Mouse (Mus musculus): Measurements from ENCODE around the gene Nr2c2ap. TPM values are rescaled to one million over a fixed set of nuclear protein-coding genes. Genes with fewer than 3 reads are reported as not detected.

Gene Nr2c2ap
- polyA plus RNA-seq, 1 experiment from 2014 or later, result 26.2 TPM

- H3K36me3 ChIP-seq (ENCODE audit: control insufficient read depth, insufficient read depth, low read length), result peaks cover 67% of the 10 kb centered on the region
- WGBS, result 97% methylated on average over 4 of the region's 4 CpGs
Observed at GRCm38 (mm10) chr8:70179082-70179481, 47.9 kb downstream of the Nr2c2ap start.

GRCm38 (mm10) chr8:70181212-70181902 is 50.2 kb downstream of the Nr2c2ap start:
- WGBS, result 70% methylated on average over 16 of the region's 16 CpGs
- peaks cover 61% of the 10 kb centered on the region for H3K36me3 ChIP-seq (ENCODE audit: control insufficient read depth, insufficient read depth, low read length)
- no peak for ATAC-seq (ENCODE audit: insufficient number of reproducible peaks, insufficient read depth, low FRiP score, low read depth)
- H3K4me3 ChIP-seq (ENCODE audit: control insufficient read depth in 1 of 2, insufficient read depth in 1 of 2, low read depth in 1 of 2, low read length in 2 of 2), result no peak overlapping the region
- no peak overlapping the region for H3K9ac ChIP-seq (ENCODE audit: low read length)
- H3K4me2 ChIP-seq (ENCODE audit: low read length), result no peak overlapping the region
- H3K27me3 ChIP-seq (ENCODE audit: control insufficient read depth, insufficient read depth, low read length), result no peaks in the 10 kb centered on the region
- H3K4me1 ChIP-seq (ENCODE audit: control insufficient read depth in 2 of 2, insufficient read depth in 2 of 2, low read length in 2 of 2), result 0 out of 4 replicates have a peak, but pooled peaks cover 0 to 3% of the 10 kb centered on the region in 2 experiments
- H3K27ac ChIP-seq (replicated peaks in 1 of 2; ENCODE audit: control insufficient read depth in 1 of 2, insufficient read depth in 1 of 2, low read depth in 2 of 2, low read length in 2 of 2), result no peak overlapping the region
- H3K9me3 ChIP-seq (ENCODE audit: control insufficient read depth, low read length), result no peaks in the 10 kb centered on the region

More at GRCm38 (mm10) chr8:70179082-70179481, 47.9 kb downstream of the Nr2c2ap start:
- peaks cover 5 to 9% of the 10 kb centered on the region in 2 experiments for H3K4me1 ChIP-seq (ENCODE audit: control insufficient read depth in 2 of 2, insufficient read depth in 2 of 2, low read length in 2 of 2)
- H3K9ac ChIP-seq (ENCODE audit: low read length), result no peak overlapping the region
- H3K4me2 ChIP-seq (ENCODE audit: low read length), result no peak overlapping the region
- H3K27me3 ChIP-seq (ENCODE audit: control insufficient read depth, insufficient read depth, low read length), result no peaks in the 10 kb centered on the region
- H3K9me3 ChIP-seq (ENCODE audit: control insufficient read depth, low read length), result no peaks in the 10 kb centered on the region
- no peak for ATAC-seq (ENCODE audit: insufficient number of reproducible peaks, insufficient read depth, low FRiP score, low read depth)
- no peak overlapping the region for H3K27ac ChIP-seq (replicated peaks in 1 of 2; ENCODE audit: control insufficient read depth in 1 of 2, insufficient read depth in 1 of 2, low read depth in 2 of 2, low read length in 2 of 2)
- no peak overlapping the region for H3K4me3 ChIP-seq (ENCODE audit: control insufficient read depth in 1 of 2, insufficient read depth in 1 of 2, low read depth in 1 of 2, low read length in 2 of 2)

GRCm38 (mm10) chr8:70181903-70182252 is 50.7 kb downstream of the Nr2c2ap start:
- Histone ChIP-seq H3K9me3 (ENCODE audit: control insufficient read depth, low read length) (no peaks in the 10 kb centered on the region), H3K27ac (replicated peaks in 1 of 2; ENCODE audit: control insufficient read depth in 1 of 2, insufficient read depth in 1 of 2, low read depth in 2 of 2, low read length in 2 of 2) (no peak overlapping the region), H3K4me3 (ENCODE audit: control insufficient read depth in 1 of 2, insufficient read depth in 1 of 2, low read depth in 1 of 2, low read length in 2 of 2) (no peak overlapping the region), H3K4me2 (ENCODE audit: low read length) (no peak overlapping the region), H3K9ac (ENCODE audit: low read length) (no peak overlapping the region), H3K36me3 (ENCODE audit: control insufficient read depth, insufficient read depth, low read length) (peaks cover 56% of the 10 kb centered on the region), H3K4me1 (ENCODE audit: control insufficient read depth in 2 of 2, insufficient read depth in 2 of 2, low read length in 2 of 2) (0 out of 4 replicates have a peak, but pooled peaks cover 0 to 3% of the 10 kb centered on the region in 2 experiments), H3K27me3 (ENCODE audit: control insufficient read depth, insufficient read depth, low read length) (no peaks in the 10 kb centered on the region)
- 31% methylated on average over 2 of the region's 2 CpGs for WGBS
- ATAC-seq (ENCODE audit: insufficient number of reproducible peaks, insufficient read depth, low FRiP score, low read depth), result no peak

- no peaks in the 10 kb centered on the region for H3K9me3 ChIP-seq (ENCODE audit: control insufficient read depth, low read length)
- peaks cover 49% of the 10 kb centered on the region for H3K36me3 ChIP-seq (ENCODE audit: control insufficient read depth, insufficient read depth, low read length)
- no peak for ATAC-seq (ENCODE audit: insufficient number of reproducible peaks, insufficient read depth, low FRiP score, low read depth)
- no peak overlapping the region for H3K4me2 ChIP-seq (ENCODE audit: low read length)
- H3K27me3 ChIP-seq (ENCODE audit: control insufficient read depth, insufficient read depth, low read length), result no peaks in the 10 kb centered on the region
- no peak overlapping the region for H3K27ac ChIP-seq (replicated peaks in 1 of 2; ENCODE audit: control insufficient read depth in 1 of 2, insufficient read depth in 1 of 2, low read depth in 2 of 2, low read length in 2 of 2)
- no peak overlapping the region for H3K9ac ChIP-seq (ENCODE audit: low read length)
- no peak overlapping the region for H3K4me3 ChIP-seq (ENCODE audit: control insufficient read depth in 1 of 2, insufficient read depth in 1 of 2, low read depth in 1 of 2, low read length in 2 of 2)
- WGBS, result 79% methylated on average over 4 of the region's 4 CpGs
- 0 out of 4 replicates have a peak, but pooled peaks cover 0 to 3% of the 10 kb centered on the region in 2 experiments for H3K4me1 ChIP-seq (ENCODE audit: control insufficient read depth in 2 of 2, insufficient read depth in 2 of 2, low read length in 2 of 2)
Observed at GRCm38 (mm10) chr8:70183194-70183593, 52.1 kb downstream of the Nr2c2ap start.

Small RNA genes within 50 kb of the gene (microRNA-seq; reads per million reads assigned to microRNA genes)
- not detected for gene Mir7066

Other genes starting within 250 kb of the Nr2c2ap start
- gene Cilp2, start 243.6 kb upstream of the Nr2c2ap start, polyA plus RNA-seq (2014; fragmentation: Nextera tagmentation; extraction: Ambion mirVana), result 0.30 and 0.42 TPM in 2 replicates
- 1.5 and 1.8 TPM in 2 replicates for gene Tssk6, start 229.1 kb upstream of the Nr2c2ap start, polyA plus RNA-seq (2014; fragmentation: Nextera tagmentation; extraction: Ambion mirVana)
- 409 and 446 TPM in 2 replicates for gene Ndufa13, start 228.8 kb upstream of the Nr2c2ap start, polyA plus RNA-seq (2014; fragmentation: Nextera tagmentation; extraction: Ambion mirVana)
- gene Yjefn3, start 228.6 kb upstream of the Nr2c2ap start, polyA plus RNA-seq (2014; fragmentation: Nextera tagmentation; extraction: Ambion mirVana), result 5.6 and 8.4 TPM in 2 replicates
- gene Gatad2a, start 134.9 kb upstream of the Nr2c2ap start, polyA plus RNA-seq (2014; fragmentation: Nextera tagmentation; extraction: Ambion mirVana), result 52.2 and 53.3 TPM in 2 replicates
- gene Mau2, start 88.6 kb upstream of the Nr2c2ap start, polyA plus RNA-seq (2014; fragmentation: Nextera tagmentation; extraction: Ambion mirVana), result 40.5 and 42.2 TPM in 2 replicates
- 22.8 and 24.3 TPM in 2 replicates for gene Sugp1, start 88.5 kb upstream of the Nr2c2ap start, polyA plus RNA-seq (2014; fragmentation: Nextera tagmentation; extraction: Ambion mirVana)
- gene Tm6sf2, start 58.4 kb upstream of the Nr2c2ap start, polyA plus RNA-seq (2014; fragmentation: Nextera tagmentation; extraction: Ambion mirVana), result 0.50 and 2.0 TPM in 2 replicates
- 0.19 TPM in 1 of 2 replicates, not detected in the other for gene Hapln4, start 47.9 kb upstream of the Nr2c2ap start, polyA plus RNA-seq (2014; fragmentation: Nextera tagmentation; extraction: Ambion mirVana)
- 0.26 and 0.34 TPM in 2 replicates for gene Ncan, start 10.5 kb upstream of the Nr2c2ap start, polyA plus RNA-seq (2014; fragmentation: Nextera tagmentation; extraction: Ambion mirVana)
- gene Rfxank, start 7.8 kb downstream of the Nr2c2ap start, polyA plus RNA-seq (2014; fragmentation: Nextera tagmentation; extraction: Ambion mirVana), result 18.1 and 21.0 TPM in 2 replicates
- gene Borcs8, start 8.2 kb downstream of the Nr2c2ap start, polyA plus RNA-seq (2014; fragmentation: Nextera tagmentation; extraction: Ambion mirVana), result 46.7 and 50.3 TPM in 2 replicates
- gene Mef2b, start 8.4 kb downstream of the Nr2c2ap start, polyA plus RNA-seq (2014; fragmentation: Nextera tagmentation; extraction: Ambion mirVana), result 0.22 TPM in 1 of 2 replicates, not detected in the other
- 73.0 and 77.4 TPM in 2 replicates for gene Tmem161a, start 41.0 kb downstream of the Nr2c2ap start, polyA plus RNA-seq (2014; fragmentation: Nextera tagmentation; extraction: Ambion mirVana)
- 5.8 and 7.1 TPM in 2 replicates for gene Slc25a42, start 81.0 kb downstream of the Nr2c2ap start, polyA plus RNA-seq (2014; fragmentation: Nextera tagmentation; extraction: Ambion mirVana)
- 23.1 and 29.1 TPM in 2 replicates for gene Sugp2, start 102.9 kb downstream of the Nr2c2ap start, polyA plus RNA-seq (2014; fragmentation: Nextera tagmentation; extraction: Ambion mirVana)
- gene Armc6, start 103.1 kb downstream of the Nr2c2ap start, polyA plus RNA-seq (2014; fragmentation: Nextera tagmentation; extraction: Ambion mirVana), result 12.1 and 16.5 TPM in 2 replicates
- 22.2 and 25.0 TPM in 2 replicates for gene Homer3, start 151.5 kb downstream of the Nr2c2ap start, polyA plus RNA-seq (2014; fragmentation: Nextera tagmentation; extraction: Ambion mirVana)
- 28.9 and 33.7 TPM in 2 replicates for gene Ddx49, start 171.2 kb downstream of the Nr2c2ap start, polyA plus RNA-seq (2014; fragmentation: Nextera tagmentation; extraction: Ambion mirVana)
- gene Cope, start 171.2 kb downstream of the Nr2c2ap start, polyA plus RNA-seq (2014; fragmentation: Nextera tagmentation; extraction: Ambion mirVana), result 294 and 319 TPM in 2 replicates
- 1.8 and 2.3 TPM in 2 replicates for gene Cers1, start 184.4 kb downstream of the Nr2c2ap start, polyA plus RNA-seq (2014; fragmentation: Nextera tagmentation; extraction: Ambion mirVana)
- 0.57 TPM in 1 of 2 replicates, not detected in the other for gene Gdf1, start 198.5 kb downstream of the Nr2c2ap start, polyA plus RNA-seq (2014; fragmentation: Nextera tagmentation; extraction: Ambion mirVana)
- 14.2 and 18.1 TPM in 2 replicates for gene Upf1, start 221.9 kb downstream of the Nr2c2ap start, polyA plus RNA-seq (2014; fragmentation: Nextera tagmentation; extraction: Ambion mirVana)
- gene Comp, start 242.2 kb downstream of the Nr2c2ap start, polyA plus RNA-seq (2014; fragmentation: Nextera tagmentation; extraction: Ambion mirVana), result 3.0 and 4.6 TPM in 2 replicates

Measured in heart, embryonic 14.5 days (tissue).